Mouse (Mus musculus) MEL (cell line): ENCODE measurements around the gene Tmem199.

Experiments
- JUND ChIP-seq: IDR thresholded peaks from 2 replicates; pipeline ENCODE4 v1.6.1; 2011; ENCODE audit warnings: low read depth, mild to moderate bottlenecking, improper control_type of control experiment, low read length
- TAL1 ChIP-seq: IDR thresholded peaks from 2 replicates; pipeline ENCODE4 v1.6.1; 2012; ENCODE audit warnings: mild to moderate bottlenecking, inconsistent platforms, low read length, moderate library complexity, mixed read lengths
- TCF12 ChIP-seq: IDR thresholded peaks from 2 replicates; pipeline ENCODE4 v1.6.1; 2014; ENCODE audit warnings: low read depth, mild to moderate bottlenecking, inconsistent platforms, low read length, improper control_type of control experiment, moderate library complexity
- USF1 ChIP-seq: IDR thresholded peaks from 2 replicates; pipeline ENCODE4 v1.6.1; 2014; ENCODE audit warnings: low read depth, mild to moderate bottlenecking, inconsistent platforms, low read length, improper control_type of control experiment, moderate library complexity
- ZC3H11A ChIP-seq: IDR thresholded peaks from 2 replicates; pipeline ENCODE4 v1.6.1; 2012; ENCODE audit warnings: low read depth, mild to moderate bottlenecking, inconsistent platforms, low read length, improper control_type of control experiment

DNA sequence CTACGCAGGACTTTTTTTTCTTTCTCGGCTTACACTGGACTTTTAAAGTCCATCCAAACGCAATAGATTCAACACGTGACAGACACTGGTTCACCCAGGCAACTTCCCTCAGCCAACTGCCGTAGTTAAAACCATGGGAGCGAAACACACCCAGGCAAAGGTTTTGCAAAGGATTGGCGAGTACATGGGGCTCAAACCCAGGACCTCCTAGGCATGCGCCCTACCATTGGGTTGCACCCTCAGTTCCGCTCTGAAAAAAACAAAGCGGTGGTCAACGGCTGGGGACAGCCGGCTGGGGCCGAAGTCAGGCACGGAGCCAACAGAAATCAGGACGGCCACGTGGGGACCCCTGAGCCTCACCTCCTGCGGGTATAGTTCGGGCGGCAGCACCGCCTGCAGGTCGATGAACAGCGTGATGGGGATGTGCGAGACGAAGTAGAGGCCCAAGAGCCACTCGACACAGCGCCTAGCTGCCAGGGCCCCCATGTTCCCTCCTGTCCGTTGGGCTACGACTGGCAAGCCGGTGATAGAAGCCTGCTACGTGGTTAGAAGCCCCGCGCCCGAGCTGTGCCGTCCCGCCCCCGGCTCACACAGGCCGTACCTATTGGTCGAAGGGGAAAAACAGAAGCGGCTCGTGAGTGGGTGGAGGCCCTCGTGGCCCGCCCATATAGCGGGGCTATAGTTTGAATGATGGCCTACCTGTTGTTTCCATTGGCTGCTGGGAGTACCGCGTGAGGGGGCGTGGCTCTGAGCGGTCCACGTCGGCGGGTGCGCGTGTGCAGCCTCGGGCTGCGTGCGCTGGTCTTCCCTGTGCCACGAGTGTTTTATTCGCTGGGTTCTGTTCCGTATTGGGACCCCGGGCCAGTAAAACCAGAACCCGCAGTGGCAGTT is 38.4 kb upstream of the Tmem199 start, which contains the start of gene Tmem97:
- TF ChIP-seq TAL1 (no peak), JUND (no peak), USF1 (peak; percentile 91), TCF12 (peak; percentile 70), ZC3H11A (no peak)
